Mouse (Mus musculus) ES-E14 (cell line): Measurements from ENCODE around the gene Erc1.

Source experiments
- CHD2 ChIP-seq: IDR thresholded peaks from 2 replicates; pipeline ENCODE4 v1.6.1; 2014; ENCODE audit warnings: mild to moderate bottlenecking, low read depth, low read length, inconsistent platforms
- HCFC1 ChIP-seq: IDR thresholded peaks from 2 replicates; pipeline ENCODE4 v1.6.1; 2012; ENCODE audit warnings: low read length, inconsistent platforms, borderline replicate concordance; ENCODE audit not compliant: insufficient read depth
- MAFK ChIP-seq: IDR thresholded peaks from 2 replicates; pipeline ENCODE4 v1.6.1; 2014; ENCODE audit warnings: mild to moderate bottlenecking, low read depth, low read length, inconsistent platforms; ENCODE audit not compliant: insufficient read depth
- ZC3H11A ChIP-seq: IDR thresholded peaks from 2 replicates; pipeline ENCODE4 v1.6.1; 2012; ENCODE audit warnings: low read depth, mild to moderate bottlenecking, inconsistent platforms, low read length, borderline replicate concordance
- ZNF384 ChIP-seq: IDR thresholded peaks from 2 replicates; pipeline ENCODE4 v1.6.1; 2012; ENCODE audit warnings: low read depth, low read length, inconsistent platforms

DNA sequence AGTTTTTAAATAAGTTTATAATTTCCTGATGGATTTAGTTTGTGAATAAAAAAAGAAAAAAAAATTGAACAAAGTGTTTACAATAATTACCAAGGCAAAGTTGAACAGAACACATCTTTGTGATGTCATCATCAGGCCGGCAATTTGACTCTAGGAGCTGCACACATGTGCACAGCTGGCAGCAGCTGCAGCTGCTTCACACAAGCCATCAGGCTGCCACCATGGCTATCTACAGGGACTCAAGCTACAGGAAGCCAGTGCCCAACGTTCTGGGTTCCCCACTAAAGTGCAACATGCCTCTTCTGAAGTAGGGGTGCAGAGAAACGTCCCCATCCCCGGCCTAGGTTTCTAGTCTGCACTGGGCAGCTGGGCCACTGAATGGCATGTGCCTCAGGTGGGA, 277.2 kb downstream of the Erc1 start:
- TF ChIP-seq ZNF384 (no peak), ZC3H11A (no peak), HCFC1 (no peak), MAFK (no peak), CHD2 (no peak)
